Mouse (Mus musculus): ENCODE measurements at regions not wholly inside any gene's neighbourhood (a gene's known extent, or its start where the extent isn't known, plus 50 kb on each side); places are given as distances from the start of the nearest gene placed in this dataset.

DNA sequence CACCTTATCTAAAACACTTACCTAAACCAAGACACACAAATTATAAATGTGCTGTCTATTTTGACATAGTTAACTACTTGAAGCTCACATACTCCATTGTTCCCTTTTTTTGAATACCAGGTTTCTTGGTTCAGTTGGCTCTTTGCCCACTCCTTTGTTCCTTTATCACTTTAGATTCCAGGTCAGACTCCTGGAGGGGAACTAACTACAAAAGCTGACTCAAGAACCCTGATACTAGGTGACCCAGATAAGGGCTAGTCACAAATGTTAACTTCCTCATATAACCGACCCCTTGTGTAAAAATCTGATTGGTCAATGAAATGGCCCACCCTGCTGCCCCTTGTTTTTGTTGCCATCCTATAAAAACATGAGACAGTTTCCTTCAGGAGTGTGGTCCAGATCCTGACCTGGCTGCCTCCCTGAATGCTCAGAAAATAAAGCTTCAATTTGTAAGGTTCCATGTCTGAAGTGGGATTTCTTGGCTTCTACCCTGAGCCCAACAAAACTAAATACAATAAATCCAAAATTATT lies 593.9 kb downstream of the Slco4c1 start:
- no peak for DNase-seq (ENCODE audit: low read depth, low spot score)

- no peak for DNase-seq (ENCODE audit: low read depth, low spot score)
Observed at GRCm38 (mm10) chr1:96276646-96277045, 595.3 kb downstream of the Slco4c1 start.
